Mouse (Mus musculus) mesoderm, embryonic 11.5 days (tissue): Measurements from ENCODE around the gene Ranbp1.
"Not testable (repeated sequence)": the region's sequence is repeated elsewhere in the genome, so short reads cannot be mapped to it uniquely, and the experiment has no call there.

ENCODE experiments used
- DNase-seq: peaks from one replicate; pipeline ENCODE4 v3.0.0-alpha.2; 2012; ENCODE audit warnings: low read depth, low spot score

The Ranbp1 gene

GRCm38 (mm10) chr16:18203430-18204091, 45.0 kb downstream of the Ranbp1 start:
- DNase-seq, result peak; percentile 57

- no peak for DNase-seq
These were observed 46.5 kb downstream of the Ranbp1 start for GRCm38 (mm10) chr16:18202061-18202460.

- DNase-seq, result no peak
These were observed 46.9 kb downstream of the Ranbp1 start for GRCm38 (mm10) chr16:18201620-18202019.

- no peak for DNase-seq
These were observed 48.5 kb downstream of the Ranbp1 start for GRCm38 (mm10) chr16:18200062-18200461.

- DNase-seq, result no peak
These were observed 50.0 kb downstream of the Ranbp1 start for GRCm38 (mm10) chr16:18198365-18199098.

GRCm38 (mm10) chr16:18197881-18198280, 50.7 kb downstream of the Ranbp1 start:
- no peak for DNase-seq

GRCm38 (mm10) chr16:18195561-18195960, 53.0 kb downstream of the Ranbp1 start:
- DNase-seq, result not testable (repeated sequence)

GRCm38 (mm10) chr16:18195068-18195467, 53.5 kb downstream of the Ranbp1 start:
- DNase-seq, result no peak

- DNase-seq, result peak; percentile 79
These were observed 54.1 kb downstream of the Ranbp1 start for GRCm38 (mm10) chr16:18194208-18194985.

GRCm38 (mm10) chr16:18191006-18191405, 57.5 kb downstream of the Ranbp1 start:
- no peak for DNase-seq
